Mouse (Mus musculus) MEL (cell line): ENCODE data around the gene Cdh4. TPM values are rescaled to one million over a fixed set of nuclear protein-coding genes. Genes with fewer than 3 reads are reported as not detected.

Experiments used
- DNase-seq: peaks from one replicate; pipeline ENCODE4 v3.0.0; 2011; ENCODE audit warnings: low read depth, low spot score
- H3K27ac ChIP-seq: 2 replicates; pipeline ENCODE4 v1.5.1; 2012; ENCODE audit warnings: low read depth, mild to moderate bottlenecking, control low read depth, low read length, moderate library complexity; ENCODE audit not compliant: control insufficient read depth
- H3K27me3 ChIP-seq, 2 experiments: fragments of 150-350 bp in 1 of 2; sonication (generic) in 1 of 2; 2 replicates each; pipeline ENCODE4 v1.6.1; 2012; ENCODE audit warnings: low read length in 2 of 2, mild to moderate bottlenecking in 2 of 2, improper control_type of control experiment in 1 of 2, moderate library complexity in 1 of 2; ENCODE audit not compliant: insufficient read depth in 2 of 2, control insufficient read depth in 1 of 2
- H3K36me3 ChIP-seq, 2 experiments: 2 replicates each; pipeline ENCODE4 v1.6.1; 2012 to 2014; ENCODE audit warnings: low read length in 2 of 2, improper control_type of control experiment in 1 of 2, inconsistent platforms in 1 of 2, mild to moderate bottlenecking in 1 of 2; ENCODE audit not compliant: insufficient read depth in 2 of 2, control insufficient read depth in 1 of 2
- H3K4me1 ChIP-seq, 2 experiments: fragments of 150-350 bp in 1 of 2; sonication (generic) in 1 of 2; 2 replicates each; pipeline ENCODE4 v1.6.1; 2012; ENCODE audit warnings: low read length in 2 of 2, improper control_type of control experiment in 1 of 2, mild to moderate bottlenecking in 1 of 2; ENCODE audit not compliant: insufficient read depth in 2 of 2, control insufficient read depth in 1 of 2
- H3K4me3 ChIP-seq, 2 experiments: fragments of 150-350 bp in 1 of 2; sonication (generic) in 1 of 2; 2 replicates each; pipeline ENCODE4 v1.5.1; 2012; ENCODE audit warnings: low read depth in 2 of 2, low read length in 2 of 2, mild to moderate bottlenecking in 2 of 2, moderate library complexity in 2 of 2, control low read depth in 1 of 2, improper control_type of control experiment in 1 of 2; ENCODE audit not compliant: control insufficient read depth in 1 of 2, insufficient read depth in 1 of 2
- H3K79me2 ChIP-seq: 2 replicates; pipeline ENCODE4 v1.6.1; 2012; ENCODE audit warnings: mild to moderate bottlenecking, low read length, moderate library complexity; ENCODE audit not compliant: control insufficient read depth, poor library complexity, insufficient read depth
- H3K9ac ChIP-seq: 2 replicates; pipeline ENCODE4 v1.6.1; 2012; ENCODE audit warnings: low read depth, mild to moderate bottlenecking, control low read depth, low read length, moderate library complexity; ENCODE audit not compliant: control insufficient read depth, poor library complexity, severe bottlenecking
- H3K9me3 ChIP-seq: fragments of 150-350 bp; sonication (generic); replicated peaks from 2 replicates; pipeline ENCODE4 v1.6.1; 2012; ENCODE audit warnings: mild to moderate bottlenecking, low read length, improper control_type of control experiment, moderate library complexity; ENCODE audit not compliant: insufficient read depth
- CHD1 ChIP-seq: IDR thresholded peaks from 2 replicates; pipeline ENCODE4 v1.6.1; 2012; ENCODE audit warnings: low read depth, mild to moderate bottlenecking, inconsistent platforms, low read length, improper control_type of control experiment
- CHD2 ChIP-seq: IDR thresholded peaks from 2 replicates; pipeline ENCODE4 v1.6.1; 2011; ENCODE audit warnings: low read length, improper control_type of control experiment
- ELF1 ChIP-seq: IDR thresholded peaks from 2 replicates; pipeline ENCODE4 v1.6.1; 2014; ENCODE audit warnings: low read depth, mild to moderate bottlenecking, inconsistent platforms, low read length, improper control_type of control experiment, moderate library complexity
- EP300 ChIP-seq, 2 experiments: IDR thresholded peaks; 2 replicates each; pipeline ENCODE4 v1.6.1; 2011; ENCODE audit warnings: improper control_type of control experiment in 2 of 2, low read length in 2 of 2, low read depth in 1 of 2, mild to moderate bottlenecking in 1 of 2
- ETS1 ChIP-seq: IDR thresholded peaks from 2 replicates; pipeline ENCODE4 v1.6.1; 2012; ENCODE audit warnings: low read depth, mild to moderate bottlenecking, inconsistent platforms, low read length, improper control_type of control experiment, moderate library complexity
- GABPA ChIP-seq: IDR thresholded peaks from 2 replicates; pipeline ENCODE4 v1.6.1; 2012; ENCODE audit warnings: low read depth, mild to moderate bottlenecking, inconsistent platforms, low read length, improper control_type of control experiment, moderate library complexity
- GATA1 ChIP-seq: IDR thresholded peaks from 2 replicates; pipeline ENCODE4 v1.6.1; 2011; ENCODE audit warnings: low read depth, low read length, improper control_type of control experiment
- HCFC1 ChIP-seq: IDR thresholded peaks from 2 replicates; pipeline ENCODE4 v1.6.1; 2012; ENCODE audit warnings: low read depth, mild to moderate bottlenecking, inconsistent platforms, low read length, improper control_type of control experiment, moderate library complexity
- JUND ChIP-seq: IDR thresholded peaks from 2 replicates; pipeline ENCODE4 v1.6.1; 2011; ENCODE audit warnings: low read depth, mild to moderate bottlenecking, improper control_type of control experiment, low read length
- MAFK ChIP-seq: IDR thresholded peaks from 2 replicates; pipeline ENCODE4 v1.6.1; 2011; ENCODE audit warnings: low read depth, mild to moderate bottlenecking, low read length, improper control_type of control experiment, borderline replicate concordance
- MAX ChIP-seq: IDR thresholded peaks from 2 replicates; pipeline ENCODE4 v1.6.1; 2011; ENCODE audit warnings: low read length, improper control_type of control experiment
- MXI1 ChIP-seq: IDR thresholded peaks from 2 replicates; pipeline ENCODE4 v1.6.1; 2011; ENCODE audit warnings: mild to moderate bottlenecking, low read depth, low read length, improper control_type of control experiment
- MYC ChIP-seq: IDR thresholded peaks from 2 replicates; pipeline ENCODE4 v1.6.1; 2011; ENCODE audit warnings: low read depth, mild to moderate bottlenecking, low read length, improper control_type of control experiment, moderate library complexity
- NRF1 ChIP-seq: IDR thresholded peaks from 2 replicates; pipeline ENCODE4 v1.6.1; 2014; ENCODE audit warnings: low read depth, mild to moderate bottlenecking, inconsistent platforms, low read length, improper control_type of control experiment, moderate library complexity; ENCODE audit not compliant: poor library complexity, insufficient read depth, severe bottlenecking
- POLR2A ChIP-seq, 2 experiments: IDR thresholded peaks; 2 replicates each; pipeline ENCODE4 v1.6.1; 2011 to 2012; ENCODE audit warnings: low read length in 2 of 2, mild to moderate bottlenecking in 2 of 2, control low read depth in 1 of 2, improper control_type of control experiment in 1 of 2, low read depth in 1 of 2, moderate library complexity in 1 of 2; ENCODE audit not compliant: control insufficient read depth in 1 of 2, insufficient read depth in 1 of 2, poor library complexity in 1 of 2
- POLR2AphosphoS5 ChIP-seq: IDR thresholded peaks from 2 replicates; pipeline ENCODE4 v1.6.1; 2012; ENCODE audit warnings: low read depth, borderline replicate concordance, mild to moderate bottlenecking, inconsistent platforms, low read length, moderate library complexity, mixed read lengths
- SIN3A ChIP-seq: IDR thresholded peaks from 2 replicates; pipeline ENCODE4 v1.6.1; 2012; ENCODE audit warnings: low read length, improper control_type of control experiment, inconsistent platforms
- TAL1 ChIP-seq: IDR thresholded peaks from 2 replicates; pipeline ENCODE4 v1.6.1; 2012; ENCODE audit warnings: mild to moderate bottlenecking, inconsistent platforms, low read length, moderate library complexity, mixed read lengths
- TCF12 ChIP-seq: IDR thresholded peaks from 2 replicates; pipeline ENCODE4 v1.6.1; 2014; ENCODE audit warnings: low read depth, mild to moderate bottlenecking, inconsistent platforms, low read length, improper control_type of control experiment, moderate library complexity
- UBTF ChIP-seq: IDR thresholded peaks from 2 replicates; pipeline ENCODE4 v1.6.1; 2012; ENCODE audit warnings: low read depth, mild to moderate bottlenecking, inconsistent platforms, low read length, improper control_type of control experiment, moderate library complexity, borderline replicate concordance; ENCODE audit not compliant: insufficient read depth
- ZC3H11A ChIP-seq: IDR thresholded peaks from 2 replicates; pipeline ENCODE4 v1.6.1; 2012; ENCODE audit warnings: low read depth, mild to moderate bottlenecking, inconsistent platforms, low read length, improper control_type of control experiment
- ZKSCAN1 ChIP-seq: IDR thresholded peaks from 2 replicates; pipeline ENCODE4 v1.6.1; 2012; ENCODE audit warnings: low read depth, mild to moderate bottlenecking, inconsistent platforms, low read length, improper control_type of control experiment, moderate library complexity
- ZMIZ1 ChIP-seq: IDR thresholded peaks from 2 replicates; pipeline ENCODE4 v1.6.1; 2012; ENCODE audit warnings: low read depth, mild to moderate bottlenecking, inconsistent platforms, low read length, improper control_type of control experiment, moderate library complexity
- ZNF384 ChIP-seq: IDR thresholded peaks from 2 replicates; pipeline ENCODE4 v1.6.1; 2012; ENCODE audit warnings: low read depth, mild to moderate bottlenecking, inconsistent platforms, low read length, improper control_type of control experiment
- polyA plus RNA-seq, 2 experiments: library from polyadenylated mRNA; stranded (reverse) in 1 of 2; unstranded in 1 of 2; fragments of >175 nt in 1 of 2; fragments of >200 nt in 1 of 2; gene quantifications; 2 replicates each; pipeline versions ENCODE4 v1.2.1 to v1.2.4; 2012; ENCODE audit warnings: low replicate concordance in 2 of 2, low read depth in 1 of 2; ENCODE audit not compliant: insufficient read length in 2 of 2, insufficient read depth in 1 of 2, missing spikeins in 1 of 2
- total RNA-seq: library from RNA; depleted of rRNA; stranded (reverse); fragments of 300-350 nt; gene quantifications from 2 replicates; pipeline ENCODE4 v1.2.3, GENCODE M21; 2012

Gene Cdh4
- total and polyA plus RNA-seq, 3 experiments: not detected

DNA sequence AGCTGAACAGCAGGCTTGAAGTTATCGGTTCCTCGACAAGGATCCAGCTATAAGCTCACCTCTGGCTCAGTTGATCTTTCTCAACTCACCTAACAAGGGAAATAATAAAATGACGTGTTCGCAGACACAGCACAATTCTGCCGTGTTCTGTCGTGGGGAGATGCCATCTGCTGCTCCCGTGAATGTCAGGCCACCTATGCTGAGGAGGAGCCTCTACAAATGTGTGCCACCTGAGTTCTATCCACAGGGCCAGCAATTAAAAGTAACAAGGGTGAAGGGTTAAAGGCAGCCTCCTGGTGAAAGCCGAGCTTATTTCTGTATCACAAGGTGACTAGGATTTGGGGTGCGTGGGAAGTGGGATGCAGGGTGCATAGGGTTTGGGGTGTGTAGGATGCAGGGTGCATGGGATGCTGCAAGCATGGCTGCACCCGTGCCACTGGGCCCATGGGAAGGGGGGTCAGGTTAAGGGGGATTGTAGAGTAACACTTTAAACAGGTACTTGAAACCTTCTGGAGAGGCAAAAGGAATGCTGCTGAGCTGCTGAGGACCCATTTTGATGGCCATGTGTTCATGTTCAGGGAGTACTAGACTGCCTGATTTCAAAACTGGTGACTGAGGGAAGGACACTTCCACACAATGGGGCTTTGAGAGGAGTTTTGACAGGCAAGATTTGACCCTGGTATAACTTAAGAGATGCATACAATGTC lies 333.9 kb downstream of the Cdh4 start:
- Histone ChIP-seq H3K79me2 (no peaks in the 10 kb centered on the region), H3K4me1 (no peaks in the 10 kb centered on the region), H3K27me3 (no peaks in the 10 kb centered on the region), H3K9ac (no peak overlapping the region)
- TF ChIP-seq CHD1 (no peak), POLR2AphosphoS5 (no peak), ELF1 (no peak), MXI1 (no peak), HCFC1 (no peak), ZNF384 (no peak), CHD2 (no peak), TCF12 (no peak), ZKSCAN1 (no peak), MYC (no peak), MAX (no peak), SIN3A (no peak), NRF1 (no peak), ZMIZ1 (no peak), MAFK (no peak), ETS1 (no peak), EP300 (IDR thresholded peaks at IDR 0.05; ENCODE audit: low read depth in 1 of 2, low read length in 2 of 2) (no peak), GABPA (no peak), ZC3H11A (no peak), GATA1 (no peak)
- TF ChIP-seq, all 39 proteins: peak for 0
- Histone ChIP-seq H3K36me3 (no peaks in the 10 kb centered on the region), H3K4me3 (no peak overlapping the region), H3K27ac (no peak overlapping the region), H3K9me3 (no peaks in the 10 kb centered on the region)
- no peak for DNase-seq

- Histone ChIP-seq H3K4me3 (no peak overlapping the region), H3K27me3 (no peaks in the 10 kb centered on the region), H3K79me2 (no peaks in the 10 kb centered on the region), H3K36me3 (no peaks in the 10 kb centered on the region), H3K27ac (no peak overlapping the region), H3K9me3 (no peaks in the 10 kb centered on the region), H3K4me1 (no peaks in the 10 kb centered on the region), H3K9ac (no peak overlapping the region)
- TF ChIP-seq POLR2AphosphoS5 (no peak), EP300 (IDR thresholded peaks at IDR 0.05; ENCODE audit: low read depth in 1 of 2, low read length in 2 of 2) (no peak), UBTF (no peak), JUND (no peak), ZKSCAN1 (no peak), HCFC1 (no peak), POLR2A (IDR thresholded peaks at IDR 0.05; ENCODE audit: control insufficient read depth in 1 of 2, insufficient read depth in 1 of 2, low read depth in 1 of 2, low read length in 2 of 2, poor library complexity in 1 of 2) (no peak), TAL1 (no peak), ETS1 (no peak)
- DNase-seq: no peak
Observed at GRCm38 (mm10) chr2:179779266-179779665, 337.0 kb downstream of the Cdh4 start.
